Mouse (Mus musculus) embryonic fibroblast, embryonic 13.5 days (primary cell): ENCODE measurements around the gene Igfbpl1.

Experiments used
- CTCF ChIP-seq: IDR thresholded peaks from 2 replicates; pipeline ENCODE4 v1.5.1; 2011; ENCODE audit warnings: mild to moderate bottlenecking, control low read depth, low read length, moderate library complexity, borderline replicate concordance; ENCODE audit not compliant: insufficient read depth
- POLR2A ChIP-seq: IDR thresholded peaks from 2 replicates; pipeline ENCODE4 v1.6.1; 2011; ENCODE audit warnings: low read depth, mild to moderate bottlenecking, control low read depth, low read length, moderate library complexity

- no peak for TF ChIP-seq CTCF
- no peak for TF ChIP-seq POLR2A
Measured at GRCm38 (mm10) chr4:45822781-45823575, 3.7 kb downstream of the Igfbpl1 start.
